Mouse (Mus musculus): Measurements from ENCODE around the gene Olfr355. TPM values are rescaled to one million over a fixed set of nuclear protein-coding genes. Genes with fewer than 3 reads are reported as not detected.

Gene Olfr355
- polyA plus RNA-seq (2012; rRNA removed) = not detected in 2 replicates

GRCm38 (mm10) chr2:36928797-36929196 lies at the start of gene Olfr355:
Gene Olfr355, minus strand, starts transcription at chr2:36928897.

GRCm38 (mm10) chr2:36936821-36937220 lies 8.1 kb upstream of the Olfr355 start, which contains the start of gene Olfr356:
Gene Olfr356, plus strand, starts transcription at chr2:36937121.

GRCm38 (mm10) chr2:36905380-36905779 lies 23.3 kb downstream of the Olfr355 start, which contains the start of gene Olfr354:
Gene Olfr354, plus strand, starts transcription at chr2:36905680.

GRCm38 (mm10) chr2:36892836-36893235 lies 35.9 kb downstream of the Olfr355 start, which contains the start of gene Olfr353:
Gene Olfr353, minus strand, starts transcription at chr2:36892936.

Other genes with a start within 250 kb of the Olfr355 start
- gene Olfr346, start 243.1 kb downstream of the Olfr355 start, polyA plus RNA-seq (2012; rRNA removed) = not detected in 2 replicates
- gene Olfr347, start 197.0 kb downstream of the Olfr355 start, polyA plus RNA-seq (2012; rRNA removed) = not detected in 2 replicates
- not detected in 2 replicates for gene Olfr348, start 144.6 kb downstream of the Olfr355 start, polyA plus RNA-seq (2012; rRNA removed)
- not detected in 2 replicates for gene Olfr50, start 138.4 kb downstream of the Olfr355 start, polyA plus RNA-seq (2012; rRNA removed)
- gene Olfr3, start 111.9 kb downstream of the Olfr355 start, polyA plus RNA-seq (2012; rRNA removed) = not detected in 2 replicates
- not detected in 2 replicates for gene Olfr350, start 82.6 kb downstream of the Olfr355 start, polyA plus RNA-seq (2012; rRNA removed)
- not detected in 2 replicates for gene Olfr351, start 66.2 kb downstream of the Olfr355 start, polyA plus RNA-seq (2012; rRNA removed)
- gene Olfr352, start 60.4 kb downstream of the Olfr355 start, polyA plus RNA-seq (2012; rRNA removed) = not detected in 2 replicates
- not detected in 2 replicates for gene Olfr353, start 36.0 kb downstream of the Olfr355 start, polyA plus RNA-seq (2012; rRNA removed)
- not detected in 2 replicates for gene Olfr354, start 23.2 kb downstream of the Olfr355 start, polyA plus RNA-seq (2012; rRNA removed)
- gene Olfr356, start 8.2 kb upstream of the Olfr355 start, polyA plus RNA-seq (2012; rRNA removed) = not detected in 2 replicates
- gene Olfr357, start 64.9 kb upstream of the Olfr355 start, polyA plus RNA-seq (2012; rRNA removed) = not detected in 2 replicates
- not detected in 2 replicates for gene Olfr358, start 80.4 kb upstream of the Olfr355 start, polyA plus RNA-seq (2012; rRNA removed)
- gene Olfr360, start 136.8 kb upstream of the Olfr355 start, polyA plus RNA-seq (2012; rRNA removed) = not detected in 2 replicates
- not detected in 2 replicates for gene Olfr361, start 160.4 kb upstream of the Olfr355 start, polyA plus RNA-seq (2012; rRNA removed)
- gene Olfr362, start 189.0 kb upstream of the Olfr355 start, polyA plus RNA-seq (2012; rRNA removed) = not detected in 2 replicates
- gene Olfr364-ps1, start 210.4 kb upstream of the Olfr355 start, polyA plus RNA-seq (2012; rRNA removed) = not detected in 2 replicates

All from liver, embryonic 18 days (tissue).